In genomic region chr14:77511137-77511870, GRCm38 (mm10) we compare ENCODE assay signal across 23 mouse cellular contexts.
DNase-seq lines count a peak whose midpoint lies in the region; ATAC-seq and TF ChIP-seq lines count a peak whose summit lies in the region.
"Had no signal": no experiment of that assay in that cellular context is flagged by ENCODE, and none has a peak within 500 bp of the region (broad histone marks: within the 10 kb centered on the region; RNA-seq: fewer than 3 reads in every experiment).

No protein-coding gene starts in this region.

- H3K9me3 ChIP-seq in heart, embryonic 10.5 days, result no peaks in the 10 kb centered on the region
- H3K9me3 ChIP-seq: embryonic facial prominence, embryonic 12.5 days; forebrain, embryonic 12.5 days had no signal

- intact Hi-C loops in heart, adult 2 months (cut with DNase I), result no loop called here

- TF ChIP-seq CTCF in heart, adult 2 months (IDR thresholded peaks at IDR 0.05), result no peak

- no peak for DNase-seq in heart, embryonic 10.5 days (ENCODE audit: low spot score)
- DNase-seq in heart, adult 2 months, result no peak
- DNase-seq in 416B (ENCODE audit: low read depth), result peak; percentile 16
- DNase-seq in frontal cortex, postnatal 10 days (ENCODE audit: low spot score in 2 of 2), result no peak
- no peak for DNase-seq in T-cell, adult 2 months (ENCODE audit: low spot score)
- no peak for DNase-seq in adrenal gland, postnatal 14 days
- DNase-seq: adrenal gland, adult 2 months; adrenal gland, postnatal 36 days; cerebellum, adult 11 months; cerebellum, adult 8-10 months; cerebellum, postnatal 14 days; forebrain, postnatal 0 days; gastrocnemius, adult 2 months; gastrocnemius, postnatal 25 days had no signal

- TF ChIP-seq POLR2A in heart, adult 2 months (IDR thresholded peaks at IDR 0.05; ENCODE audit: insufficient read depth, low read depth, low read length), result no peak

- H3K27ac ChIP-seq in heart, embryonic 10.5 days, result 0 out of 2 replicates have a peak overlapping the region, but pooled peaks have one; percentile 22
- H3K27ac ChIP-seq in heart, adult 2 months, result no peak overlapping the region
- H3K27ac ChIP-seq: embryonic facial prominence, embryonic 12.5 days; forebrain, embryonic 12.5 days; gastrocnemius, adult 2 months had no signal

- WGBS in heart, embryonic 10.5 days, result 74% methylated on average over 7 of the region's 7 CpGs
- WGBS in heart, adult 2 months, result 78% methylated on average over 7 of the region's 7 CpGs

- H3K79me2 ChIP-seq in heart, adult 2 months (replicated peaks; ENCODE audit: control insufficient read depth, insufficient read depth, low read length), result no peaks in the 10 kb centered on the region

- no peak for TF ChIP-seq EP300 in heart, adult 2 months (IDR thresholded peaks at IDR 0.05; ENCODE audit: insufficient read depth, low read depth, low read length)

- no peak overlapping the region for H3K9ac ChIP-seq in heart, adult 2 months (ENCODE audit: low read depth, low read length)
- H3K9ac ChIP-seq: embryonic facial prominence, embryonic 12.5 days; forebrain, embryonic 12.5 days; forebrain, postnatal 0 days had no signal

- H3K27me3 ChIP-seq in heart, embryonic 10.5 days (ENCODE audit: insufficient read depth, poor library complexity, severe bottlenecking), result no peaks in the 10 kb centered on the region
- H3K27me3 ChIP-seq in heart, adult 2 months (ENCODE audit: control insufficient read depth, insufficient read depth, low read length), result no peaks in the 10 kb centered on the region
- H3K27me3 ChIP-seq: CH12.LX; embryonic facial prominence, embryonic 12.5 days; forebrain, embryonic 12.5 days; Patski had no signal

- peak; percentile 100 for ATAC-seq in granulocyte monocyte progenitor cell, adult 5-6 weeks (replicated peaks; ENCODE audit: poor library complexity, severe bottlenecking)
- peak; percentile 98 for ATAC-seq in megakaryocyte progenitor cell, adult 5-6 weeks (replicated peaks; ENCODE audit: poor library complexity)
- ATAC-seq: forebrain, postnatal 0 days; hindbrain, embryonic 16.5 days; inflammation-experienced regulatory T-cells, adult 6 months; intestine, postnatal 0 days; Patski had no signal

- H3K4me3 ChIP-seq in heart, embryonic 10.5 days, result no peak overlapping the region
- H3K4me3 ChIP-seq in heart, adult 2 months, result no peak overlapping the region
- H3K4me3 ChIP-seq: embryonic facial prominence, embryonic 12.5 days; forebrain, embryonic 12.5 days; gastrocnemius, adult 2 months had no signal

- peaks cover 24% of the 10 kb centered on the region for H3K4me1 ChIP-seq in heart, embryonic 10.5 days
- no peaks in the 10 kb centered on the region for H3K4me1 ChIP-seq in heart, adult 2 months (ENCODE audit: control insufficient read depth, insufficient read depth, low read length)
- H3K4me1 ChIP-seq: embryonic facial prominence, embryonic 12.5 days had no signal

- 0 out of 2 replicates have a peak, but pooled peaks cover 4% of the 10 kb centered on the region for H3K36me3 ChIP-seq in heart, embryonic 10.5 days
- no peaks in the 10 kb centered on the region for H3K36me3 ChIP-seq in heart, adult 2 months (ENCODE audit: control insufficient read depth, insufficient read depth, low read length)
- H3K36me3 ChIP-seq: embryonic facial prominence, embryonic 12.5 days had no signal
